Mouse (Mus musculus) heart, postnatal 0 days (tissue): ENCODE measurements at regions not wholly inside any gene's neighbourhood (a gene's known extent, or its start where the extent isn't known, plus 50 kb on each side); places are given as distances from the start of the nearest gene placed in this dataset.

Experiments
- ATAC-seq: fragments of 200-750 bp; cut with Nextera tagmentation; 2 replicates; pipeline ENCODE4 v1.8.0; 2017; ENCODE audit warnings: low read depth, moderate number of reproducible peaks, moderate library complexity; ENCODE audit not compliant: insufficient read depth
- DNase-seq: peaks from one replicate; pipeline ENCODE4 v3.0.0-alpha.2; 2016; ENCODE audit warnings: low spot score
- H3K27ac ChIP-seq: fragments of 300-500 bp; sonication (generic); 2 replicates; pipeline ENCODE4 v1.5.1; 2014; ENCODE audit warnings: low read depth, mild to moderate bottlenecking
- H3K27me3 ChIP-seq: fragments of 300-500 bp; sonication (generic); 2 replicates; pipeline ENCODE4 v1.6.1; 2014; ENCODE audit warnings: low read length, mixed read lengths; ENCODE audit not compliant: control insufficient read depth, insufficient read depth
- H3K36me3 ChIP-seq: fragments of 300-500 bp; sonication (generic); replicated peaks from 2 replicates; pipeline ENCODE4 v1.6.1; 2014; ENCODE audit warnings: low read length, mixed read lengths; ENCODE audit not compliant: control insufficient read depth, insufficient read depth
- H3K4me1 ChIP-seq: fragments of 300-500 bp; sonication (generic); 2 replicates; pipeline ENCODE4 v1.6.1; 2014; ENCODE audit warnings: antibody characterized with exemption; ENCODE audit not compliant: control insufficient read depth, insufficient read depth
- H3K4me2 ChIP-seq: fragments of 300-500 bp; sonication (generic); 2 replicates; pipeline ENCODE4 v1.6.1; 2014; ENCODE audit warnings: low read depth, mild to moderate bottlenecking, low read length, moderate library complexity
- H3K4me3 ChIP-seq: fragments of 300-500 bp; sonication (generic); 2 replicates; pipeline ENCODE4 v1.5.1; 2014; ENCODE audit warnings: low read depth, low read length
- H3K9ac ChIP-seq: fragments of 300-500 bp; sonication (generic); replicated peaks from 2 replicates; pipeline ENCODE4 v1.6.1; 2014; ENCODE audit warnings: low read depth, low read length, mixed read lengths
- H3K9me3 ChIP-seq: fragments of 300-500 bp; sonication (generic); replicated peaks from 2 replicates; pipeline ENCODE4 v1.6.1; 2016; ENCODE audit warnings: low read length; ENCODE audit not compliant: control insufficient read depth
- CTCF ChIP-seq: IDR thresholded peaks from 2 replicates; pipeline ENCODE4 v1.5.1; 2016; ENCODE audit warnings: antibody characterized with exemption, control low read depth, low read depth
- EP300 ChIP-seq: IDR thresholded peaks from 2 replicates; pipeline ENCODE4 v1.6.1; 2016; ENCODE audit warnings: antibody characterized with exemption, low read depth
- WGBS: fragments of 180-500 bp; shearing (Covaris S2); extraction: QIAGEN DNeasy Blood & Tissue Kit; methylation state at CpG from one replicate; pipeline ENCODE4 v1.1.7; 2014; 5-methylcytosine and 5-hydroxymethylcytosine counted together

GRCm38 (mm10) chr16:29847734-29848133 is 216.4 kb upstream of the Hes1 start:
- no peak overlapping the region for H3K9ac ChIP-seq
- TF ChIP-seq EP300 (no peak), CTCF (no peak)
- H3K36me3 ChIP-seq = no peaks in the 10 kb centered on the region
- no peak for DNase-seq
- H3K4me3 ChIP-seq = no peak overlapping the region
- no peak overlapping the region for H3K4me2 ChIP-seq
- ATAC-seq = no peak
- no peak overlapping the region for H3K27ac ChIP-seq
- 84% methylated on average over 4 of the region's 4 CpGs for WGBS
- H3K4me1 ChIP-seq = no peaks in the 10 kb centered on the region; the same call in none of the 2 replicates
- H3K27me3 ChIP-seq = no peaks in the 10 kb centered on the region
- no peaks in the 10 kb centered on the region for H3K9me3 ChIP-seq

GRCm38 (mm10) chr16:29848527-29848926 is 215.7 kb upstream of the Hes1 start:
- no peak overlapping the region for H3K4me2 ChIP-seq
- H3K4me3 ChIP-seq = no peak overlapping the region
- TF ChIP-seq EP300 (no peak), CTCF (no peak)
- H3K36me3 ChIP-seq = no peaks in the 10 kb centered on the region
- H3K9me3 ChIP-seq = no peaks in the 10 kb centered on the region
- no peak for DNase-seq
- H3K4me1 ChIP-seq = no peaks in the 10 kb centered on the region; the same call in none of the 2 replicates
- no peak overlapping the region for H3K27ac ChIP-seq
- ATAC-seq = no peak
- H3K27me3 ChIP-seq = no peaks in the 10 kb centered on the region
- no peak overlapping the region for H3K9ac ChIP-seq
- WGBS = 85% methylated on average over 12 of the region's 12 CpGs

GRCm38 (mm10) chr16:29849511-29849910 is 214.7 kb upstream of the Hes1 start:
- no peaks in the 10 kb centered on the region for H3K9me3 ChIP-seq
- H3K4me1 ChIP-seq = no peaks in the 10 kb centered on the region; the same call in none of the 2 replicates
- ATAC-seq (no peak), DNase-seq (no peak)
- no peaks in the 10 kb centered on the region for H3K36me3 ChIP-seq
- no peak overlapping the region for H3K27ac ChIP-seq
- no peak for TF ChIP-seq EP300
- TF ChIP-seq CTCF = no peak
- no peaks in the 10 kb centered on the region for H3K27me3 ChIP-seq
- 69% methylated on average over 7 of the region's 7 CpGs for WGBS
- H3K4me3 ChIP-seq = no peak overlapping the region
- no peak overlapping the region for H3K4me2 ChIP-seq
- H3K9ac ChIP-seq = no peak overlapping the region

DNA sequence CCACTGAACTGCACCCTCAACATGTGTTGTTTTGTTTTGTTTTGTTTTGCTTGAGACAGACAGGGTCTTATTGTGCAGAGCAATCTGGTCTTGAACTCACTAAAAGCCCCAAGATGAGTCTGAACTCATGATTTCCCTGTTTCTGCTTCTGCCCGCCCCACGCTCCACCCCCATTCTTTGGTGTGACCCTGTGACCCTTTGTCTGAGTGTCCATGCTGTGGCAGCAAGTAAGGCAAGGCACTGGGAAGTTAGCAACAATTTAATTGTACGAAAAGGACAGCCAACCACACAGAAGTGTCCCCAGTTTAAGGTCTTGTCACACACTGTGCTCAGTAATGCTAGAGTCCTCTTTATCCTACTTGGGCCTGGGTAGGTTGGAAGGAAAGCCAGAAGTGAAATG is 213.6 kb upstream of the Hes1 start:
- H3K36me3 ChIP-seq = no peaks in the 10 kb centered on the region
- no peak overlapping the region for H3K4me2 ChIP-seq
- ATAC-seq (no peak), DNase-seq (no peak)
- H3K4me3 ChIP-seq = no peak overlapping the region
- H3K27me3 ChIP-seq = no peaks in the 10 kb centered on the region
- TF ChIP-seq EP300 = no peak
- no peak for TF ChIP-seq CTCF
- no peak overlapping the region for H3K9ac ChIP-seq
- 89% methylated on average over 3 of the region's 3 CpGs for WGBS
- no peaks in the 10 kb centered on the region for H3K9me3 ChIP-seq
- no peak overlapping the region for H3K27ac ChIP-seq
- H3K4me1 ChIP-seq = no peaks in the 10 kb centered on the region; the same call in 1 of the 2 replicates

GRCm38 (mm10) chr16:29851827-29852226 is 212.4 kb upstream of the Hes1 start:
- no peaks in the 10 kb centered on the region for H3K27me3 ChIP-seq
- TF ChIP-seq EP300 = no peak
- TF ChIP-seq CTCF = no peak
- WGBS = 63% methylated on average over 9 of the region's 9 CpGs
- no peak overlapping the region for H3K4me3 ChIP-seq
- H3K27ac ChIP-seq = no peak overlapping the region
- no peak overlapping the region for H3K4me2 ChIP-seq
- no peaks in the 10 kb centered on the region for H3K9me3 ChIP-seq
- DNase-seq = no peak
- H3K4me1 ChIP-seq = no peaks in the 10 kb centered on the region; the same call in 1 of the 2 replicates
- no peak overlapping the region for H3K9ac ChIP-seq
- no peaks in the 10 kb centered on the region for H3K36me3 ChIP-seq
- no peak for ATAC-seq

- WGBS = 90% methylated on average over 9 of the region's 9 CpGs
- TF ChIP-seq CTCF = no peak
- no peak for TF ChIP-seq EP300
These were observed 209.2 kb upstream of the Hes1 start for GRCm38 (mm10) chr16:29854805-29855565.

More at GRCm38 (mm10) chr16:29854805-29855565, 209.2 kb upstream of the Hes1 start:
- Histone ChIP-seq H3K9ac (no peak overlapping the region), H3K4me1 (no peaks in the 10 kb centered on the region; the same call in 1 of the 2 replicates), H3K4me2 (no peak overlapping the region), H3K27ac (no peak overlapping the region), H3K36me3 (no peaks in the 10 kb centered on the region), H3K9me3 (no peaks in the 10 kb centered on the region), H3K4me3 (no peak overlapping the region), H3K27me3 (no peaks in the 10 kb centered on the region)
- no peak for DNase-seq
- no peak for ATAC-seq
